Mouse (Mus musculus): ENCODE measurements at regions not wholly inside any gene's neighbourhood (a gene's known extent, or its start where the extent isn't known, plus 50 kb on each side); places are given as distances from the start of the nearest gene placed in this dataset.

- no peak for TF ChIP-seq CTCF (conservative IDR thresholded peaks at IDR 0.05; ENCODE audit: insufficient read depth, insufficient read length, low read depth, low read length)
- no peak for TF ChIP-seq POLR2A (IDR thresholded peaks at IDR 0.05; ENCODE audit: low read depth, low read length)
Observed at GRCm38 (mm10) chr2:74349809-74350208, 229.4 kb downstream of the Lnpk start.

All from kidney, adult 2 months (tissue).